Comparison of ENCODE assay signal across 26 mouse cellular contexts in genomic region chr9:117021506-117021905, GRCm38 (mm10).
DNase-seq lines count a peak whose midpoint lies in the region.
"Had no signal": no experiment of that assay in that cellular context is flagged by ENCODE, and none has a peak within 500 bp of the region (broad histone marks: within the 10 kb centered on the region; RNA-seq: fewer than 3 reads in every experiment).

No protein-coding gene starts in this region.

- WGBS in heart, embryonic 10.5 days: 56% methylated on average over 3 of the region's 3 CpGs

- peak; percentile 61 for DNase-seq in heart, embryonic 10.5 days (ENCODE audit: low spot score)
- no peak for DNase-seq in heart, postnatal 10 days
- peak; percentile 26 to 76 for DNase-seq in urinary bladder, adult 18-20 months (ENCODE audit: low spot score in 2 of 2)
- no peak for DNase-seq in urinary bladder, postnatal 10 days (ENCODE audit: low spot score)
- DNase-seq in gonadal fat pad, adult 2 months (ENCODE audit: low read depth): peak; percentile 9
- DNase-seq in gastrocnemius, postnatal 36 days: no peak
- no peak for DNase-seq in lung, adult 18-20 months
- DNase-seq: adrenal gland, adult 8-10 months; cerebellum, adult 2 months; cerebellum, postnatal 14 days; gastrocnemius, postnatal 14 days; heart, postnatal 4 days; kidney, adult 11 months; kidney, postnatal 10 days; liver; lung, embryonic 14.5 days; lung, postnatal 14 days; right cerebral cortex, postnatal 25 days; thymus, adult 18-20 months; thymus, postnatal 25 days had no signal

- no peak overlapping the region for H3K4me3 ChIP-seq in heart, embryonic 10.5 days
- H3K4me3 ChIP-seq: erythroblast, embryonic 14.5 days; forebrain, embryonic 12.5 days; hindbrain, embryonic 13.5 days; midbrain, embryonic 15.5 days had no signal

- no peaks in the 10 kb centered on the region for H3K36me3 ChIP-seq in heart, embryonic 10.5 days
- H3K36me3 ChIP-seq: forebrain, embryonic 12.5 days; G1E; hindbrain, embryonic 13.5 days; midbrain, embryonic 15.5 days had no signal

- H3K9me3 ChIP-seq in heart, embryonic 10.5 days: no peaks in the 10 kb centered on the region
- H3K9me3 ChIP-seq: forebrain, embryonic 12.5 days; hindbrain, embryonic 13.5 days; midbrain, embryonic 15.5 days had no signal

- intact Hi-C loops in heart, postnatal 10 days (cut with DNase I): no loop called here
- intact Hi-C loops in gastrocnemius, postnatal 36 days (cut with DNase I): no loop called here

- H3K27ac ChIP-seq in heart, embryonic 10.5 days: no peak overlapping the region
- H3K27ac ChIP-seq: forebrain, embryonic 12.5 days; hindbrain, embryonic 13.5 days; liver, embryonic 14.5 days; midbrain, embryonic 15.5 days had no signal

- H3K27me3 ChIP-seq in heart, embryonic 10.5 days (ENCODE audit: insufficient read depth, poor library complexity, severe bottlenecking): no peaks in the 10 kb centered on the region
- H3K27me3 ChIP-seq: forebrain, embryonic 12.5 days; hindbrain, embryonic 13.5 days; midbrain, embryonic 15.5 days had no signal

- peaks cover 28% of the 10 kb centered on the region for H3K4me1 ChIP-seq in heart, embryonic 10.5 days

Comparison
In these comparisons a context has a peak if more than half of its experiments do, and no peak if none do; other contexts are left out.
1. DNase-seq: peak in heart, embryonic 10.5 days (single experiment), urinary bladder, adult 18-20 months (2 of 2) and gonadal fat pad, adult 2 months (single experiment); none in heart, postnatal 10 days (0 of 2), urinary bladder, postnatal 10 days (single experiment), gastrocnemius, postnatal 36 days (0 of 2) and lung, adult 18-20 months (0 of 2).